Mouse (Mus musculus) bone marrow, adult 2 months (tissue): ENCODE data around the gene Ercc1.

Source experiments
- CTCF ChIP-seq: fragments of 200-500 bp; IDR thresholded peaks from 2 replicates; pipeline ENCODE4 v1.5.1; 2011; ENCODE audit warnings: low read length, control low read depth; ENCODE audit not compliant: control insufficient read depth, insufficient read depth
- POLR2A ChIP-seq: fragments of 200-500 bp; IDR thresholded peaks from 2 replicates; pipeline ENCODE4 v1.6.1; 2011; ENCODE audit warnings: low read depth, mild to moderate bottlenecking, control low read depth, low read length, borderline replicate concordance; ENCODE audit not compliant: control insufficient read depth

GRCm38 (mm10) chr7:19368380-19368779 is 23.8 kb downstream of the Ercc1 start:
- TF ChIP-seq POLR2A = no peak
- no peak for TF ChIP-seq CTCF
